Mouse (Mus musculus): ENCODE measurements at regions not wholly inside any gene's neighbourhood (a gene's known extent, or its start where the extent isn't known, plus 50 kb on each side); places are given as distances from the start of the nearest gene placed in this dataset.
"Not testable (repeated sequence)": the region's sequence is repeated elsewhere in the genome, so short reads cannot be mapped to it uniquely, and the experiment has no call there.

- not testable (repeated sequence) for DNase-seq
Observed at GRCm38 (mm10) chr8:20495542-20495941, 119.2 kb upstream of the Gm21119 start.

- not testable (repeated sequence) for DNase-seq
Observed at GRCm38 (mm10) chr8:20513920-20514319, 100.8 kb upstream of the Gm21119 start.

- not testable (repeated sequence) for DNase-seq
Observed at GRCm38 (mm10) chr8:20516324-20516830, 98.3 kb upstream of the Gm21119 start.

GRCm38 (mm10) chr8:20517551-20517950, 97.2 kb upstream of the Gm21119 start:
- not testable (repeated sequence) for DNase-seq

GRCm38 (mm10) chr8:20524539-20524938, 90.2 kb upstream of the Gm21119 start:
- not testable (repeated sequence) for DNase-seq

- DNase-seq = not testable (repeated sequence)
Observed at GRCm38 (mm10) chr8:20529048-20529447, 85.7 kb upstream of the Gm21119 start.

GRCm38 (mm10) chr8:20539031-20539430, 75.7 kb upstream of the Gm21119 start:
- DNase-seq = not testable (repeated sequence)

GRCm38 (mm10) chr8:20544084-20544483, 70.6 kb upstream of the Gm21119 start:
- not testable (repeated sequence) for DNase-seq

GRCm38 (mm10) chr8:20545347-20545746, 69.4 kb upstream of the Gm21119 start:
- not testable (repeated sequence) for DNase-seq

- DNase-seq = not testable (repeated sequence)
Observed at GRCm38 (mm10) chr8:20546401-20546800, 68.3 kb upstream of the Gm21119 start.

GRCm38 (mm10) chr8:20550054-20550778, 64.5 kb upstream of the Gm21119 start:
- peak; percentile 100 for DNase-seq

- not testable (repeated sequence) for DNase-seq
Observed at GRCm38 (mm10) chr8:20556501-20557181, 58.1 kb upstream of the Gm21119 start.

GRCm38 (mm10) chr8:20557184-20557583, 57.5 kb upstream of the Gm21119 start:
- not testable (repeated sequence) for DNase-seq

GRCm38 (mm10) chr8:20557609-20558008, 57.1 kb upstream of the Gm21119 start:
- DNase-seq = peak; percentile 40 to 43
